29 mouse cellular contexts compared by ENCODE assay signal in the genomic region with DNA sequence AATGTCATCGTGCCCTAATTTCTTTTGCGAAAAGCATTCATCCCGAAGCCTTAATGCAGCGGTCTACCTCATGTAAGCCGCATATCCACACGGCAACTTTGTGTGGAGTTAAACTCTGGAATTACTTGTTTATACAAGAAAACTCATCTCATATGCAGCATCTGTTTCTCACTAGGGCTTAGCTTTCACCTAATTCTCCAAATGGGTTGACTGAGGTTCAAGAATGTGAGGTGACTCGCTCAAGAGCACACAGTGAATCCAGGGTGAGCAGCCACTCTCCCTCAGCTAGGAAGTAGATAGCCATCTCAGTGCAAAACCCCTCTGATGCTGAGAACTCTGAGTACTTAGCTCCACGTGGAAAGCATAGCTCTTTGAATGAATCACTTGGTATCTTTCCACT.
"Had no signal": no experiment of that assay in that cellular context is flagged by ENCODE, and none has a peak within 500 bp of the region (broad histone marks: within the 10 kb centered on the region; RNA-seq: fewer than 3 reads in every experiment).

No protein-coding gene starts in this region.

- H3K4me1 ChIP-seq: heart, embryonic 10.5 days; heart, embryonic 12.5 days; hindbrain, embryonic 10.5 days; hindbrain, embryonic 12.5 days; intestine, embryonic 15.5 days; kidney, embryonic 15.5 days; limb, embryonic 13.5 days; limb, embryonic 15.5 days; liver, embryonic 13.5 days; liver, embryonic 15.5 days had no signal

- DNase-seq: gastrocnemius, postnatal 14 days; heart, adult 18-20 months; heart, postnatal 10 days; heart, postnatal 4 days; kidney, adult 18-20 months; kidney, adult 9 months; kidney, postnatal 14 days; kidney, postnatal 36 days; layer of hippocampus, adult 9-11 months; layer of hippocampus, postnatal 36 days; left cerebral cortex, postnatal 4 days; liver, embryonic 13.5 days; liver, postnatal 0 days had no signal

- H3K4me3 ChIP-seq: heart, embryonic 10.5 days; heart, embryonic 12.5 days; hindbrain, embryonic 10.5 days; hindbrain, embryonic 12.5 days; intestine, embryonic 15.5 days; kidney, embryonic 15.5 days; left cerebral cortex, adult 2 months; limb, embryonic 13.5 days; limb, embryonic 15.5 days; liver, embryonic 13.5 days; liver, embryonic 15.5 days had no signal

- H3K27me3 ChIP-seq: heart, embryonic 12.5 days; hindbrain, embryonic 12.5 days; intestine, embryonic 15.5 days; kidney, embryonic 15.5 days; limb, embryonic 13.5 days; limb, embryonic 15.5 days; liver, embryonic 13.5 days; liver, embryonic 15.5 days had no signal

- ATAC-seq: hindbrain, embryonic 16.5 days; inflammation-experienced regulatory T-cells, adult 6 months; intestine, embryonic 15.5 days; intestine, postnatal 0 days; liver, postnatal 0 days had no signal

- H3K9ac ChIP-seq: heart, embryonic 12.5 days; hindbrain, embryonic 12.5 days; hindbrain, embryonic 14.5 days; intestine, embryonic 15.5 days; kidney, embryonic 15.5 days; limb, embryonic 13.5 days; limb, embryonic 15.5 days; liver, embryonic 13.5 days; liver, embryonic 15.5 days; liver, postnatal 0 days had no signal

- H3K4me2 ChIP-seq: heart, embryonic 12.5 days; hindbrain, embryonic 12.5 days; hindbrain, embryonic 14.5 days; intestine, embryonic 15.5 days; kidney, embryonic 15.5 days; limb, embryonic 13.5 days; limb, embryonic 15.5 days; liver, embryonic 11.5 days; liver, embryonic 13.5 days; liver, embryonic 15.5 days had no signal

- H3K27ac ChIP-seq: heart, embryonic 10.5 days; hindbrain, embryonic 10.5 days; hindbrain, embryonic 12.5 days; hindbrain, embryonic 14.5 days; intestine, embryonic 15.5 days; kidney, embryonic 15.5 days; kidney, postnatal 0 days; limb, embryonic 13.5 days; limb, embryonic 15.5 days; liver, embryonic 13.5 days; liver, embryonic 15.5 days had no signal

- H3K9me3 ChIP-seq: heart, embryonic 10.5 days; heart, embryonic 12.5 days; hindbrain, embryonic 10.5 days; hindbrain, embryonic 12.5 days; intestine, embryonic 15.5 days; kidney, embryonic 15.5 days; limb, embryonic 13.5 days; limb, embryonic 15.5 days; liver, embryonic 13.5 days; liver, embryonic 15.5 days had no signal

- H3K36me3 ChIP-seq: heart, embryonic 10.5 days; heart, embryonic 12.5 days; hindbrain, embryonic 10.5 days; hindbrain, embryonic 12.5 days; intestine, embryonic 15.5 days; kidney, embryonic 15.5 days; limb, embryonic 13.5 days; limb, embryonic 15.5 days; liver, embryonic 13.5 days; liver, embryonic 15.5 days had no signal
